Mouse (Mus musculus) hindbrain, embryonic 10.5 days (tissue): ENCODE data around the gene Dmrt3. TPM values are rescaled to one million over a fixed set of nuclear protein-coding genes. Genes with fewer than 3 reads are reported as not detected.

Experiments used
- DNase-seq: peaks from one replicate; pipeline ENCODE4 v3.0.0-alpha.2; 2017; ENCODE audit warnings: low spot score
- H3K27ac ChIP-seq: fragments of 300-500 bp; sonication (generic); 2 replicates; pipeline ENCODE4 v1.5.1; 2016; ENCODE audit warnings: mild to moderate bottlenecking, moderate library complexity
- H3K27me3 ChIP-seq: fragments of 300-500 bp; sonication (generic); 2 replicates; pipeline ENCODE4 v1.6.1; 2016; ENCODE audit warnings: mild to moderate bottlenecking; ENCODE audit not compliant: poor library complexity, insufficient read depth, severe bottlenecking
- H3K36me3 ChIP-seq: fragments of 300-500 bp; sonication (generic); 2 replicates; pipeline ENCODE4 v1.6.1; 2016; ENCODE audit warnings: mild to moderate bottlenecking, moderate library complexity
- H3K4me1 ChIP-seq: fragments of 300-500 bp; sonication (generic); replicated peaks from 2 replicates; pipeline ENCODE4 v1.6.1; 2016; ENCODE audit warnings: mild to moderate bottlenecking
- H3K4me3 ChIP-seq: fragments of 300-500 bp; sonication (generic); 2 replicates; pipeline ENCODE4 v1.5.1; 2016; ENCODE audit warnings: mild to moderate bottlenecking, moderate library complexity
- H3K9me3 ChIP-seq: fragments of 300-500 bp; sonication (generic); 2 replicates; pipeline ENCODE4 v1.6.1; 2016; ENCODE audit warnings: mild to moderate bottlenecking, moderate library complexity
- WGBS: fragments of 180-500 bp; shearing (Covaris S2); methylation state at CpG from one replicate; pipeline ENCODE4 v1.1.7; 2016; 5-methylcytosine and 5-hydroxymethylcytosine counted together
- polyA plus RNA-seq: library from polyadenylated mRNA; unstranded; fragments of >200 nt; fragmentation: Nextera tagmentation; extraction: Ambion mirVana; gene quantifications from 2 replicates; pipeline ENCODE4 v1.2.1, GENCODE M21; 2016

Dmrt3 gene
- polyA plus RNA-seq = 0.26 and 1.3 TPM in 2 replicates

DNA sequence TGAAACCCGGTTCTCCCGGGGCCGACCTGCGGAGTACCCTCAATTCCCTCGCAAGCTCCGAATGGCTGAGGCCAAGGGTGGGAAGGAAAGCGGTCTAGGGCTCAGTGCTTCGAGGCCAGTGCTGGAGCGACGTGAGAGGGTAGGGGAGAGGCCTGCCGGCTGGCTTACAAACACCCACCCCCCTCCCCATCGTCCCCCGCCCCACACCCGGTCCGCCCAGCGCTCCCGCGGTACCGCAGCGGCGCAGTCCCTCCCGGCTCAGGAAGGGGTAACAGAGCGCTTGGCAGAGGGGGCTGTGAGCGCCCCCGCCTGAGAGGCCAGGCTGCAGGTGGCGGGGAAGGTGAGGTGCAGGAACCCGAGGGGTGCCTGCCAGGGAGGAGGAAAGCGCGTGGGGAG lies at the start of gene Dmrt3:
Dmrt3 (plus strand) TSS at position 287 of the 396 bp plus-strand sequence.
- Histone ChIP-seq H3K27ac (peak within 1 kb of the TSS; percentile 18; the same call in 1 of the 2 replicates), H3K9me3 (no peaks in the 10 kb centered on the region), H3K4me3 (peak within 1 kb of the TSS; percentile 52), H3K27me3 (peaks cover 100% of the 10 kb centered on the region), H3K4me1 (peaks cover 42% of the 10 kb centered on the region), H3K36me3 (no peaks in the 10 kb centered on the region)
- DNase-seq = no peak
- WGBS = under 1% methylated on average over 29 of the region's 29 CpGs

DNA sequence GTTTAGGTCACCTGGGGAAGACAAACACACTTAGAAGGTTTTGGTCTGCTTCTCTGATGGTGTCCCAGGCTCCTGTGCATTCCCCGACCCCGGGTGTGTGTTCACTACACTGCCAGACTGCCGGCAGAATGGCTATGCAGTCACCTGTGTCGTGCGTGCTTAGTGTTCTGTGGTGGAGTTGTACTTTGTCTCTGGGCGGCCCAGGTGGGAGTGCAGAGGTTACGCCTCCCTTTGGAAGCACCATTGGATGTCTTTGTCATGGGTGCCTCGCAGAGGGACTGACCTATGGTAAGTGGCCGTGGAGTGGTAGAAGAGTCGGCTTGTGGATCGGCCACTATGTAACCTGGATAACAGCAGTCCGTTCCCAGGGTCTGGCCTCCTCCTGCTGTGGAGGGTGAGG lies 45.7 kb upstream of the Dmrt3 start:
- no peak overlapping the region for H3K4me3 ChIP-seq
- H3K27ac ChIP-seq = no peak overlapping the region
- H3K27me3 ChIP-seq = peaks cover 17% of the 10 kb centered on the region
- H3K9me3 ChIP-seq = peaks cover 10% of the 10 kb centered on the region
- WGBS = 78% methylated on average over 12 of the region's 12 CpGs
- H3K4me1 ChIP-seq = no peaks in the 10 kb centered on the region
- DNase-seq = no peak
- no peaks in the 10 kb centered on the region for H3K36me3 ChIP-seq

DNA sequence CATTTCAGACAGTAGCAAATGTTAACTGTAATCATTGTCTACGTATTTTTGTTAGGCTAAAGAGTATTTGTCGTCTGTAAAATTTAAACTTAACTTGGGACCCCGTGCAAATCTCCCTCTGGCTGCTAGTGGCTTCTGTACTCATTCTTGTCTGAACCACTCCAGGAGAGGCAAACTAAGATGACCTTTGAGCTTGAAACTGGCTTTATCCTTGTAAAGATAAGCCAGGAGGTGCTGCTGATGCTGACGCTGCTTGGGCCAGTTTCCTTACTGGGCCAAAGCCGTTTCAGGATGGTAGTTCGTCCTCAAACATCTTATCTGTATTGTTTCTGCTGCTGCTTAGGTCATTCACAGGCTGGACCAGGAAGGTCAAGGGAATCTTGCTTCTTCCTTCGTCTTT lies 40.3 kb upstream of the Dmrt3 start:
- Histone ChIP-seq H3K9me3 (no peaks in the 10 kb centered on the region), H3K27me3 (peaks cover 52% of the 10 kb centered on the region), H3K36me3 (no peaks in the 10 kb centered on the region), H3K4me1 (peaks cover 6% of the 10 kb centered on the region), H3K27ac (no peak overlapping the region), H3K4me3 (no peak overlapping the region)
- no peak for DNase-seq
- WGBS = 89% methylated on average over 7 of the region's 7 CpGs

DNA sequence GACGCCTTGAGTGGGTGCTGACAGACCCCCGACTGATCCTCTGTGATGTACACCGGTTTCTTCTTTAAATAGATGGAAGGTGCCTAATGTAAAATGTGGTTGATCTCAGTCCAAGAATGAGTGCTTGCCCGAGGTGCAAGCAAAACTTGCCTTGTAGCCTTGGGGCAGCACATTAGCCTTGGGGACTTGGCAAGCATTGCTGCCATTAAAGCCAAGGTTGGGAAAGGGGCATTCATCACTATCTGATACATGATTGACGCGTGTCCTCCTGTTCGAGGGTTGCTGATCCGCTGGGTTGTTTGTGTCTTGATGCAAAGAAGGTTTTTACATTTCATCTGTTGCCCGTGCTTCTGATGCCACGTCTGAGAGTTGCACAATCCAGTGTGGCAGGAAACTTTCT lies 35.7 kb upstream of the Dmrt3 start:
- 44% methylated on average over 10 of the region's 10 CpGs for WGBS
- H3K36me3 ChIP-seq = no peaks in the 10 kb centered on the region
- peaks cover 21% of the 10 kb centered on the region for H3K4me1 ChIP-seq
- no peak overlapping the region for H3K27ac ChIP-seq
- peaks cover 65% of the 10 kb centered on the region for H3K27me3 ChIP-seq
- no peaks in the 10 kb centered on the region for H3K9me3 ChIP-seq
- DNase-seq = no peak
- H3K4me3 ChIP-seq = no peak overlapping the region

DNA sequence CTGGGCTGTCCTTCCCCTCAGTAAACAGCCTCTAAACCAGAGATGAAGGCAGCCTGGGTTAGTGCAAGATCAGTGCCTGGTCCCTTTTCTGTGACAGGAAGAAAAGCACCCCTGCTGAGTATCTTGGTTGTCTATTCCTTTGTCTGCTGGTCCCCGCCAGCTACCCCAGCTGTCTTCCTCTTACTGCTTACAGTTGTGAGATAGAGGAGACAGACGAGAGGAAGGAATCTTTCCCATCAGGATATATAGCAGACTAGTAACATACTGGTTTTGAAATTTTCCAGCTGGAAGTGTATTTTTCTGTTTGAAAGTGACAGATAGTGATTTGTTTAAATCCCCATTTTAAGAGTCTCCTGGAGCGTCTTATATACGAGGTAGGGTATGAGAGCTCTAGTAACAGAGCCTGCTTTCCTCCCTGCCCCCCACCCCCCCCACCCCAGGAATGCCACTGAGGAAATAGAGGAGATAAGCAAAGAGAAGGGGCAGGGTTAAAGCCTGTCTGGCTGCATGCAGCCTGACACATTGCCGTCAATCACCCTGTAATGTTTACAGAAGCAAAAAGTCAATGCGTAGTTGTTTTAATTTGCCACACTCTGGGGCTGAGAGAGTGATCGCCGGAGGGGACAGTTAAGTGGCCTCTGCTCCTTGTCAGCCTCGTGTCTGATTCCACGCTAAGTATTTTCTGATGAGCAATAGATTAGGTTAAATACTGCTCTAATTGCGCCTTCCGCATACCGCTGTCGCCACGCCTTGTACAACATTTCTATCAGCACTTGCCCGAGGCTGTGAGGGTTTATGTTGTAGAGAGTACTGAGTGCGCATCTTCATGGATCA lies 34.9 kb upstream of the Dmrt3 start:
- WGBS = 12% methylated on average over 17 of the region's 17 CpGs
- peak; percentile 33 for DNase-seq
- Histone ChIP-seq H3K9me3 (no peaks in the 10 kb centered on the region), H3K27ac (0 out of 2 replicates have a peak overlapping the region, but pooled peaks have one; percentile 29), H3K4me3 (peak overlapping the region; percentile 34), H3K27me3 (peaks cover 64% of the 10 kb centered on the region), H3K36me3 (no peaks in the 10 kb centered on the region), H3K4me1 (peaks cover 21% of the 10 kb centered on the region)

DNA sequence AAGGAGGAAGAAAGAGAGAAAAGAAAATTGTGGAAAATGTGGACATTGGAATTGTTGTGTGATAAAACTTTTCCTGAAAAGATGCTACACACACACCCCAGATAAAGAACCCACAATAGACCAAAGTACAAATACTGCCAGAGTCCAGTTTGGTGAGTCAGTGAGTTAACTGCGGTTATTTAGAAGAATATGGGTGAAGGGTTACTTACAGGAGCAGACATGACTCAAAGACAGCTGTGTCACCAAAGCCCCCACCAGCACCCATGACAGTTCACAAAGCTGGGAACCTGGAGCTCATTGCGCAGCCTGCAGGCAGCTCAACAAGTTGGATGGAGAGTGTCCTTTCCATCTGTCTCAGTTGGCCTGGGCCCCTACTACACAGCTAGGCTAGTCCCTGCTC lies 31.7 kb upstream of the Dmrt3 start:
- Histone ChIP-seq H3K27me3 (peaks cover 35% of the 10 kb centered on the region), H3K4me3 (no peak overlapping the region), H3K27ac (no peak overlapping the region), H3K4me1 (peaks cover 21% of the 10 kb centered on the region), H3K9me3 (no peaks in the 10 kb centered on the region), H3K36me3 (no peaks in the 10 kb centered on the region)
- DNase-seq = no peak
- WGBS = 97% methylated on average over 2 of the region's 2 CpGs

DNA sequence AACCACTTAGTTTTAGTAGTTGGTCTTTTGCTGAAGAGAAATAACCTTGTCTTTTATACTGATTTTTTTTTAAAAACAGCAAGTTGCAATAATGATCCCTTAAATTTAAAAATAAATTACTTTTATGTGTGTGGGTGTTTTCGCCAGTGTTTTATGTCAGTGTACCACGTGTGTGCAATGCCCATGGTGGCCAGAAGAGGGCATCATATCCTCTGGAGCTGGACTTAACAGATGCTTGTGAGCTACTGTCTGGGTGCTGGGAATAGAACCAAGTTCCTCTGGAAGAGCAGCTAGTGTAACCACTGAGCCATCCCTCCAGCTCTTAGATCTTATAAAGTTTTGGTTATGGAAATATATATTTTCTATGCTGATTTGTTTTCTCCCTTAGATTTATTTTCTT lies 30.7 kb upstream of the Dmrt3 start:
- no peak for DNase-seq
- WGBS = 91% methylated on average over 2 of the region's 2 CpGs
- Histone ChIP-seq H3K4me3 (no peak overlapping the region), H3K27me3 (peaks cover 30% of the 10 kb centered on the region), H3K4me1 (peaks cover 18% of the 10 kb centered on the region), H3K27ac (no peak overlapping the region), H3K9me3 (no peaks in the 10 kb centered on the region), H3K36me3 (no peaks in the 10 kb centered on the region)

DNA sequence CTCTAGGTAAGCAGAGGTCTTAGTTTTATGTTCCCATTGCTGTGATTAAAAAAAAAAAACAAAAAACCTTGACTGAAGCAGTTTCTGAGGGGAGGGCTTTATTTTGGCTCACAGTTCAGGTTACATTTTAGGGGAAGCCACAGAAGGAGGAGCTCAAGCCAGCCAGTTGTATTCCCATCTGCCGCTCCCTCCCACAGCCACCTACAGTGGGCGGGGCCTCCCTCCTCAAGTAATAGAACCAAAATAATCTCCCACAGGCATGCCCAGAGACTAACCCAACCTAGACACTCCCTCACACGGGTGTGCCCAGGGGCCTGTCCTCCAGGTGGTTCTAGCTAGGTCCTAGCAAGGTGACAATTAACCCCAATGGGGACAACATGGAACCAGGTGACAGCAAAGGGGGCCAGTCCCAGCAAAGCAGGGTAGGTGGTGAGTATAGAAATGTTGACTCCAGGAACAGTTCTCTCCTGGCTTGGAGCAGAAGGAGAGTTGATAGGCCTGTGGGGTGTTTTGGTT lies 12.3 kb upstream of the Dmrt3 start:
- WGBS = 69% methylated on average over 3 of the region's 3 CpGs
- no peak overlapping the region for H3K4me3 ChIP-seq
- no peaks in the 10 kb centered on the region for H3K36me3 ChIP-seq
- no peak overlapping the region for H3K27ac ChIP-seq
- 0 out of 2 replicates have a peak, but pooled peaks cover under 1% of the 10 kb centered on the region for H3K4me1 ChIP-seq
- H3K9me3 ChIP-seq = no peaks in the 10 kb centered on the region
- DNase-seq = no peak
- peaks cover 83% of the 10 kb centered on the region for H3K27me3 ChIP-seq

DNA sequence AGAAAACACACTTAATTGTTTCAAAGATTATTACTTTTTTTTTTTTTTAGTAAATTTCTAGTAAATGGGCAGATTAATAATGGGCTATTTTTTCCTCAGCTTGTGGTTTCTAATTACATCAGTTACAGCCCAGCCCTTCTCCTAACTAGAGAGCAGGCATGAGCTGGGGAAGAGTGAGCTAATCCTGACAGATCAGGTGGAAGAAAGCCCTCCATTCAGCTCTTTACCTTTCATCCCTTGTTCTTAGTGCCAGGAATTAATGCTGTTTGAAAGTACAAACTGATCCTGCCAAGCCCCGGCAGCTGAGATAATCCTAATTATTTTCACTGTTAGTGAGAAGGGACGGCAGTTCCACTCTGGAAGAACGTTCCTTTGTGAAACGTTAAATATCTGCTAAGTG lies 11.5 kb upstream of the Dmrt3 start:
- H3K27ac ChIP-seq = no peak overlapping the region
- H3K27me3 ChIP-seq = peaks cover 83% of the 10 kb centered on the region
- DNase-seq = no peak
- H3K36me3 ChIP-seq = no peaks in the 10 kb centered on the region
- 23% methylated on average over 4 of the region's 4 CpGs for WGBS
- 0 out of 2 replicates have a peak, but pooled peaks cover 4% of the 10 kb centered on the region for H3K4me1 ChIP-seq
- H3K4me3 ChIP-seq = no peak overlapping the region
- H3K9me3 ChIP-seq = no peaks in the 10 kb centered on the region

DNA sequence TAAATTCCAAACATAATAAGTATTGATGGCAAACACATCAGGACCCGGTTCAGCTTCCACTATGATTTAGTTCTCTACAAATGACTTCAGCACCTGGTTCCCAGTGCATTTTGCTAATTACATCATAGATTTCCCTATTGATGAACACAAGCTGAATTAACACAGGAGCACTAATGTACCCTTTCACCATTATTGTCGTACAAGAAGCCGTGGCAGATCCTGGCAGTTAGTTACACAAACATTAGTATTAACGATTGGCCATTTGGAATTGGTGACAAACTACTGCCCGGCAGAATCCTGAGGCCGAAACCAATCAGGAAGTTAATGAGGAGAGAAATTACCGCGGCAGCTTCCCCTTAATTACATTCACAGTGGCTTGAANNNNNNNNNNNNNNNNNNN lies 8.1 kb upstream of the Dmrt3 start:
- DNase-seq = no peak
- WGBS = 14% methylated on average over 8 of the region's 8 CpGs
- Histone ChIP-seq H3K36me3 (no peaks in the 10 kb centered on the region), H3K4me3 (no peak overlapping the region), H3K27me3 (peaks cover 99% of the 10 kb centered on the region), H3K4me1 (peaks cover 26% of the 10 kb centered on the region), H3K9me3 (no peaks in the 10 kb centered on the region), H3K27ac (no peak overlapping the region)

DNA sequence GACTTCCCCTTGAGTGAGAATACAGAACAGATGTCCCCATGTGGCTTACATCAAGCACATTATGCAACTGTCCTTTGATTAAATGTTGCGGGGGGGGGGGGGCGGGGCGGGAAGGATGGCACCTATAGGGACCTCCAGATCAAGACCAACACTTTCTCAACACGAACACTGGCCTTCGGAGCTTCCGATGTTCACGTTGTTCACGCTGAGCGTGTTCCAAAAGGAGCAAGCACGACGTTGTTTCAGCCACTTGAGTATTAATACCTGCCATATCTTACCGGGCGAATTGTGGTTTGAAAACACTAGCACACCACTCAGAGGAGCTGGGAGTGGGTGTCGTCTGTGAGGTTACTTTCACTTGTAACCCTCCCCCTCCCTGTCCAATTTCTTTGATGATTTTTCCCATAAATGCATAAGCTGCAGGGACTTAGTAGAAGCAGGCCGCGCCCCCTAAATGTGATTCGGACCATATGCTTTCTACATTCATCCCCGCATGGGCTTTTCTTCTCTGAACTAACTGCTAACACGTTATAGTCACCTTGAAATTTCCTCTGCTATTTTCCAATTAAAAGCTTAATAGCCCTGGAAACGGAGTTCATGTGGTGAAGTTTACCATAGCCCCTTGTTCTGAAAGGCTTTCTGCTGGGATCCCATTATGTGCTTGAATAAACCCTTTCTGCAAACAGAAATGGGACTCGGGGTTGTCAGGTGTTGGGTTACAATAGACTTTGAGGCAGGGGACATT lies 2.5 kb upstream of the Dmrt3 start:
- no peaks in the 10 kb centered on the region for H3K9me3 ChIP-seq
- DNase-seq = peak; percentile 32
- H3K27me3 ChIP-seq = peaks cover 100% of the 10 kb centered on the region
- H3K27ac ChIP-seq = no peak overlapping the region
- H3K4me3 ChIP-seq = no peak overlapping the region
- WGBS = under 1% methylated on average over 21 of the region's 21 CpGs
- H3K36me3 ChIP-seq = no peaks in the 10 kb centered on the region
- peaks cover 50% of the 10 kb centered on the region for H3K4me1 ChIP-seq

DNA sequence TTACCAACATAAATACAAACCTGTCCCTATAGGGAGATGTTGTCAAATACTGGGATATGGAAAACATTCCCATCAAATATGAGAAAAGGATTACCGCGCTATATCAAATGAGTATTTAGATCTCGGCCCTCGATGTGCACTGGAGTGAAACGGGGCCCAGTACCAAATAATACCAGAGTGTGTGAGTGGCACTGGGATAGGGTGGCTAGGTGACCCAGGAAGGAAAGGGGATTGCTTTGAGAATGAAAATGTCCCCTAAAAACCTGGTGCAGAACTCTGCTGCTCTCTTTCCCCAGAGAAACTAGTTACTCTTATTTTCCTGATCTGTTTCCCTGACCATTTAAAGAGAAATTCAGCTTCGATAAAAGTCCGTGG lies 1.9 kb upstream of the Dmrt3 start:
- 2% methylated on average over 7 of the region's 7 CpGs for WGBS
- Histone ChIP-seq H3K27ac (no peak overlapping the region), H3K27me3 (peaks cover 100% of the 10 kb centered on the region), H3K4me3 (no peak overlapping the region), H3K4me1 (peaks cover 46% of the 10 kb centered on the region), H3K9me3 (no peaks in the 10 kb centered on the region), H3K36me3 (no peaks in the 10 kb centered on the region)
- DNase-seq = no peak
